Mouse (Mus musculus) CD4-positive, CD25-positive, alpha-beta regulatory T cell, adult 2 months (primary cell): ENCODE data around the gene Acss1.

Source experiments
- DNase-seq: peaks from one replicate; pipeline ENCODE4 v3.0.0-alpha.2; 2012; ENCODE audit warnings: low read depth, low spot score

Gene Acss1

GRCm38 (mm10) chr2:150570761-150571160 lies 97.5 kb downstream of the Acss1 start:
- no peak for DNase-seq

GRCm38 (mm10) chr2:150569847-150570590 lies 98.3 kb downstream of the Acss1 start, which contains the start of gene Cst7:
TSS of gene Cst7 (plus strand) at chr2:150570415.
- DNase-seq = peak; percentile 78
